Mouse (Mus musculus) liver, embryonic 14.5 days (tissue): Measurements from ENCODE around the gene Ebf4.

Source experiments
- CTCF ChIP-seq: IDR thresholded peaks from 2 replicates; pipeline ENCODE4 v1.5.1; 2016; ENCODE audit warnings: antibody characterized with exemption, low read depth, control low read depth
- EP300 ChIP-seq: IDR thresholded peaks from 2 replicates; pipeline ENCODE4 v1.6.1; 2016; ENCODE audit warnings: antibody characterized with exemption, low read depth

DNA sequence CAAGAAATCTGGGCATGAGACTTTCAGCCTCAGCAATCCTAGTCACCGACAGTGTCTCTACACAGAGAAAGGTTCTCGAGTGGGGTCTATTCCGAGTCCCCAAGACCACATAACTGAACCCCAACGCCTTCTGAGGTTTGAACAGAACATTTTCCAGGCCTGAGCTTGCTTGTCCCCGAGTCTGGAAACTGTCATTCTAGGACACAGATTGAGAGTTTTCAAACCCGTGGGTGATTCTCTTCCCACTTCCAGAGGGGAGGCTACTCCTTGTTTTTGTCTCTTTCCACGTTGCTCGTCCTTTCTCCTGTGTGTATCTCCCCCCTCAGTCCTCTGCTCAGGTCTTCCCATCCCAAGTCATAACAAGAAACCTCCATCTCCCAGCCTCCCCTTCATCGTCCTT is 2.6 kb downstream of the Ebf4 start:
- TF ChIP-seq CTCF (no peak), EP300 (no peak)
